Mouse (Mus musculus): ENCODE results near the gene Ubac2. TPM values are rescaled to one million over a fixed set of nuclear protein-coding genes. Genes with fewer than 3 reads are reported as not detected.
A peak's percentile ranks its signal among the peaks of the same experiment; 100 is the strongest.

Ubac2 gene
- polyA plus RNA-seq, 1 experiment from 2014 or later = 66.3 TPM

- Histone ChIP-seq H3K27me3 (ENCODE audit: control insufficient read depth, insufficient read depth, low read length) (no peaks in the 10 kb centered on the region), H3K9ac (ENCODE audit: low read depth, low read length) (no peak overlapping the region), H3K27ac (ENCODE audit: low read depth, low read length) (no peak overlapping the region), H3K4me2 (replicated peaks; ENCODE audit: low read depth, low read length) (no peak overlapping the region), H3K4me1 (replicated peaks; ENCODE audit: control insufficient read depth, insufficient read depth, low read length) (no peaks in the 10 kb centered on the region), H3K9me3 (ENCODE audit: control insufficient read depth, low read length) (no peaks in the 10 kb centered on the region), H3K4me3 (ENCODE audit: low read depth, low read length) (no peak overlapping the region), H3K36me3 (ENCODE audit: control insufficient read depth, insufficient read depth, low read length) (no peaks in the 10 kb centered on the region)
- 87% methylated on average over 6 of the region's 6 CpGs for WGBS
- no peak for DNase-seq (ENCODE audit: low spot score)
- ATAC-seq (ENCODE audit: low FRiP score) = no peak
Observed at GRCm38 (mm10) chr14:121926901-121927300, 48.5 kb downstream of the Ubac2 start.

- H3K27ac ChIP-seq (ENCODE audit: low read depth, low read length) = no peak overlapping the region
- 90% methylated on average over 8 of the region's 8 CpGs for WGBS
- DNase-seq (ENCODE audit: low spot score) = no peak
- H3K36me3 ChIP-seq (ENCODE audit: control insufficient read depth, insufficient read depth, low read length) = no peaks in the 10 kb centered on the region
- no peak overlapping the region for H3K4me3 ChIP-seq (ENCODE audit: low read depth, low read length)
- no peak overlapping the region for H3K9ac ChIP-seq (ENCODE audit: low read depth, low read length)
- H3K4me2 ChIP-seq (replicated peaks; ENCODE audit: low read depth, low read length) = no peak overlapping the region
- no peaks in the 10 kb centered on the region for H3K27me3 ChIP-seq (ENCODE audit: control insufficient read depth, insufficient read depth, low read length)
- peak; percentile 25; the same call in 1 of the 2 replicates for ATAC-seq (ENCODE audit: low FRiP score)
- H3K9me3 ChIP-seq (ENCODE audit: control insufficient read depth, low read length) = no peaks in the 10 kb centered on the region
- no peaks in the 10 kb centered on the region for H3K4me1 ChIP-seq (replicated peaks; ENCODE audit: control insufficient read depth, insufficient read depth, low read length)
Observed at GRCm38 (mm10) chr14:121927451-121927850, 49.0 kb downstream of the Ubac2 start.

GRCm38 (mm10) chr14:121928375-121929137, 50.1 kb downstream of the Ubac2 start:
- Histone ChIP-seq H3K9ac (ENCODE audit: low read depth, low read length) (no peak overlapping the region), H3K4me2 (replicated peaks; ENCODE audit: low read depth, low read length) (no peak overlapping the region), H3K27ac (ENCODE audit: low read depth, low read length) (no peak overlapping the region), H3K36me3 (ENCODE audit: control insufficient read depth, insufficient read depth, low read length) (no peaks in the 10 kb centered on the region), H3K9me3 (ENCODE audit: control insufficient read depth, low read length) (no peaks in the 10 kb centered on the region), H3K4me3 (ENCODE audit: low read depth, low read length) (no peak overlapping the region), H3K4me1 (replicated peaks; ENCODE audit: control insufficient read depth, insufficient read depth, low read length) (no peaks in the 10 kb centered on the region), H3K27me3 (ENCODE audit: control insufficient read depth, insufficient read depth, low read length) (no peaks in the 10 kb centered on the region)
- ATAC-seq (ENCODE audit: low FRiP score) = no peak
- WGBS = 69% methylated on average over 8 of the region's 8 CpGs
- DNase-seq (ENCODE audit: low spot score) = peak; percentile 75

- no peak overlapping the region for H3K9ac ChIP-seq (ENCODE audit: low read depth, low read length)
- no peaks in the 10 kb centered on the region for H3K9me3 ChIP-seq (ENCODE audit: control insufficient read depth, low read length)
- 90% methylated on average over 12 of the region's 12 CpGs for WGBS
- no peaks in the 10 kb centered on the region for H3K36me3 ChIP-seq (ENCODE audit: control insufficient read depth, insufficient read depth, low read length)
- ATAC-seq (ENCODE audit: low FRiP score) (no peak), DNase-seq (ENCODE audit: low spot score) (no peak)
- H3K27ac ChIP-seq (ENCODE audit: low read depth, low read length) = no peak overlapping the region
- no peak overlapping the region for H3K4me3 ChIP-seq (ENCODE audit: low read depth, low read length)
- H3K27me3 ChIP-seq (ENCODE audit: control insufficient read depth, insufficient read depth, low read length) = no peaks in the 10 kb centered on the region
- H3K4me1 ChIP-seq (replicated peaks; ENCODE audit: control insufficient read depth, insufficient read depth, low read length) = no peaks in the 10 kb centered on the region
- H3K4me2 ChIP-seq (replicated peaks; ENCODE audit: low read depth, low read length) = no peak overlapping the region
Observed at GRCm38 (mm10) chr14:121929243-121929951, 51.0 kb downstream of the Ubac2 start.

GRCm38 (mm10) chr14:121930731-121931383, 52.4 kb downstream of the Ubac2 start:
- Histone ChIP-seq H3K4me3 (ENCODE audit: low read depth, low read length) (no peak overlapping the region), H3K27ac (ENCODE audit: low read depth, low read length) (no peak overlapping the region), H3K9me3 (ENCODE audit: control insufficient read depth, low read length) (no peaks in the 10 kb centered on the region), H3K4me1 (replicated peaks; ENCODE audit: control insufficient read depth, insufficient read depth, low read length) (no peaks in the 10 kb centered on the region), H3K4me2 (replicated peaks; ENCODE audit: low read depth, low read length) (no peak overlapping the region), H3K27me3 (ENCODE audit: control insufficient read depth, insufficient read depth, low read length) (no peaks in the 10 kb centered on the region), H3K9ac (ENCODE audit: low read depth, low read length) (no peak overlapping the region), H3K36me3 (ENCODE audit: control insufficient read depth, insufficient read depth, low read length) (no peaks in the 10 kb centered on the region)
- DNase-seq (ENCODE audit: low spot score) (no peak), ATAC-seq (ENCODE audit: low FRiP score) (no peak)
- 85% methylated on average over 7 of the region's 7 CpGs for WGBS

GRCm38 (mm10) chr14:121931594-121931993, 53.2 kb downstream of the Ubac2 start:
- Histone ChIP-seq H3K4me3 (ENCODE audit: low read depth, low read length) (no peak overlapping the region), H3K9ac (ENCODE audit: low read depth, low read length) (no peak overlapping the region), H3K9me3 (ENCODE audit: control insufficient read depth, low read length) (no peaks in the 10 kb centered on the region), H3K27ac (ENCODE audit: low read depth, low read length) (no peak overlapping the region), H3K4me2 (replicated peaks; ENCODE audit: low read depth, low read length) (no peak overlapping the region), H3K27me3 (ENCODE audit: control insufficient read depth, insufficient read depth, low read length) (no peaks in the 10 kb centered on the region), H3K4me1 (replicated peaks; ENCODE audit: control insufficient read depth, insufficient read depth, low read length) (no peaks in the 10 kb centered on the region), H3K36me3 (ENCODE audit: control insufficient read depth, insufficient read depth, low read length) (no peaks in the 10 kb centered on the region)
- DNase-seq (ENCODE audit: low spot score) (no peak), ATAC-seq (ENCODE audit: low FRiP score) (no peak)
- WGBS = 97% methylated on average over 3 of the region's 3 CpGs

- no peak for ATAC-seq (ENCODE audit: low FRiP score)
- DNase-seq (ENCODE audit: low spot score) = no peak
- Histone ChIP-seq H3K4me1 (replicated peaks; ENCODE audit: control insufficient read depth, insufficient read depth, low read length) (no peaks in the 10 kb centered on the region), H3K27me3 (ENCODE audit: control insufficient read depth, insufficient read depth, low read length) (no peaks in the 10 kb centered on the region), H3K4me3 (ENCODE audit: low read depth, low read length) (no peak overlapping the region), H3K9me3 (ENCODE audit: control insufficient read depth, low read length) (no peaks in the 10 kb centered on the region), H3K27ac (ENCODE audit: low read depth, low read length) (no peak overlapping the region), H3K9ac (ENCODE audit: low read depth, low read length) (no peak overlapping the region), H3K36me3 (ENCODE audit: control insufficient read depth, insufficient read depth, low read length) (no peaks in the 10 kb centered on the region), H3K4me2 (replicated peaks; ENCODE audit: low read depth, low read length) (no peak overlapping the region)
- WGBS = 98% methylated on average over 4 of the region's 4 CpGs
Observed at GRCm38 (mm10) chr14:121932180-121932579, 53.8 kb downstream of the Ubac2 start.

GRCm38 (mm10) chr14:121933906-121934596, 55.6 kb downstream of the Ubac2 start:
- Histone ChIP-seq H3K9ac (ENCODE audit: low read depth, low read length) (no peak overlapping the region), H3K4me1 (replicated peaks; ENCODE audit: control insufficient read depth, insufficient read depth, low read length) (no peaks in the 10 kb centered on the region), H3K4me3 (ENCODE audit: low read depth, low read length) (no peak overlapping the region), H3K4me2 (replicated peaks; ENCODE audit: low read depth, low read length) (no peak overlapping the region), H3K27ac (ENCODE audit: low read depth, low read length) (no peak overlapping the region), H3K36me3 (ENCODE audit: control insufficient read depth, insufficient read depth, low read length) (no peaks in the 10 kb centered on the region), H3K9me3 (ENCODE audit: control insufficient read depth, low read length) (no peaks in the 10 kb centered on the region), H3K27me3 (ENCODE audit: control insufficient read depth, insufficient read depth, low read length) (no peaks in the 10 kb centered on the region)
- DNase-seq (ENCODE audit: low spot score) (no peak), ATAC-seq (ENCODE audit: low FRiP score) (no peak)
- WGBS = 93% methylated on average over 7 of the region's 7 CpGs

Measured in hindbrain, embryonic 11.5 days (tissue).